Mouse (Mus musculus) heart, embryonic 16.5 days (tissue): ENCODE data around the gene Pla2g2d. TPM values are rescaled to one million over a fixed set of nuclear protein-coding genes. Genes with fewer than 3 reads are reported as not detected.

ENCODE experiments used
- ATAC-seq: fragments of 200-750 bp; cut with Nextera tagmentation; replicated peaks from 2 replicates; pipeline ENCODE4 v1.8.0; 2017; ENCODE audit warnings: moderate number of reproducible peaks; ENCODE audit not compliant: insufficient read depth, low FRiP score; ENCODE audit errors: extremely low read depth
- H3K27ac ChIP-seq: fragments of 300-500 bp; sonication (generic); 2 replicates; pipeline ENCODE4 v1.5.1; 2014; ENCODE audit warnings: mild to moderate bottlenecking, low read length, control low read depth, moderate library complexity
- H3K27me3 ChIP-seq: fragments of 300-500 bp; sonication (generic); 2 replicates; pipeline ENCODE4 v1.6.1; 2014; ENCODE audit warnings: low read length, mixed read lengths; ENCODE audit not compliant: control insufficient read depth, insufficient read depth
- H3K36me3 ChIP-seq: fragments of 300-500 bp; sonication (generic); 2 replicates; pipeline ENCODE4 v1.6.1; 2014; ENCODE audit not compliant: control insufficient read depth, insufficient read depth
- H3K4me1 ChIP-seq: fragments of 300-500 bp; sonication (generic); 2 replicates; pipeline ENCODE4 v1.6.1; 2014; ENCODE audit warnings: low read length, mixed read lengths; ENCODE audit not compliant: control insufficient read depth, insufficient read depth
- H3K4me2 ChIP-seq: fragments of 300-500 bp; sonication (generic); 2 replicates; pipeline ENCODE4 v1.6.1; 2014; ENCODE audit warnings: low read depth, mild to moderate bottlenecking, control low read depth, low read length
- H3K4me3 ChIP-seq: fragments of 300-500 bp; sonication (generic); 2 replicates; pipeline ENCODE4 v1.5.1; 2014; ENCODE audit warnings: mild to moderate bottlenecking, control low read depth, low read length
- H3K9ac ChIP-seq: fragments of 300-500 bp; sonication (generic); 2 replicates; pipeline ENCODE4 v1.6.1; 2014; ENCODE audit warnings: low read length, control low read depth
- H3K9me3 ChIP-seq: fragments of 300-500 bp; sonication (generic); replicated peaks from 2 replicates; pipeline ENCODE4 v1.6.1; 2016; ENCODE audit warnings: low read length; ENCODE audit not compliant: control insufficient read depth
- WGBS: fragments of 180-500 bp; shearing (Covaris S2); extraction: QIAGEN DNeasy Blood & Tissue Kit; methylation state at CpG from one replicate; pipeline ENCODE4 v1.1.7; 2014; 5-methylcytosine and 5-hydroxymethylcytosine counted together
- polyA plus RNA-seq: library from polyadenylated mRNA; unstranded; fragments of >200 nt; fragmentation: Nextera tagmentation; extraction: Ambion mirVana; gene quantifications from 2 replicates; pipeline ENCODE4 v1.2.1, GENCODE M21; 2015

Gene Pla2g2d
- polyA plus RNA-seq = 0.12 TPM in 1 of 2 replicates, not detected in the other

DNA sequence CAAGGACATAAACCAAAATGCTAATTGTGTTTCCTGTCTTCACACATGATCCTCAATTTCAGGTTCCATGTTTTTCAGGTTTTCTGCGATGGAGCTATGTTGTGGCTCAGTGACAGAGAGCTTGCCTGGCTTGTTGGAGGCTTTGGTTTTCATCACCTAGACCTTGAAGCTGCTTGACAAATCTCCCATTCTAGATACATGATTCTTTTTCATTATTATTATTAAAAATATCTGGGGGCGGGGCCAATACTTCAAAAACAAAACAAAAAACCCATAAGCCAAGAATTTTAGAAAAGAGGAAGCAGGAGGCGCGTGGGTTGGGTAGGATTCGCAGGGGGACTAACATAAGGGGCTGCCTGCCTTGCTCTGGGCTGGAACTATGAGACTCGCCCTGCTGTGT lies at the start of gene Pla2g2d:
Gene Pla2g2d, plus strand, starts transcription at position 301 of the 400 bp plus-strand sequence.
- Histone ChIP-seq H3K9ac (no peak within 1 kb of the TSS), H3K4me2 (no peak within 1 kb of the TSS), H3K4me1 (no peaks in the 10 kb centered on the region), H3K4me3 (no peak within 1 kb of the TSS), H3K36me3 (no peaks in the 10 kb centered on the region), H3K9me3 (no peaks in the 10 kb centered on the region), H3K27ac (no peak within 1 kb of the TSS), H3K27me3 (peaks cover 11% of the 10 kb centered on the region)
- ATAC-seq = no peak
- WGBS = 74% methylated on average over 6 of the region's 6 CpGs

DNA sequence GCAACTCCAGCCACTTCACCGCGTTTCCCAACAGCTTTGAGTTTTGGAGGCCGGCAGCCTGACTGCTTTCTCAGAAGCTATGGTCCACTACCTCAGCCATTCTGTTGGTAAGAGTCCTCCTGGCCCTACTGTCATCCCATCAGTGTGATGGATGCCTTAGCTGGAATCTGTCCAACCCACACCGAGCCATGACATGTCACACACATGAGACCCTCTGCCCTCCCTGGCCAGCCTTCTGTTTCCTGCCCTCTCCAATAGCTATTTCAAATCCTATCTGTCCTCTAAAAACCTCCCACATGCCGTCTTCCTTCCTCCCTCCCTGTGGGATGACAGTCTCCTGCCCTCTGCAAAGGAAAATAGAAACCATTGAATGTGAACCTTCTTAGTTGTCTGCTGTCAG lies 49.8 kb upstream of the Pla2g2d start:
- no peak overlapping the region; the same call in 1 of the 2 replicates for H3K9ac ChIP-seq
- H3K27me3 ChIP-seq = 0 out of 2 replicates have a peak, but pooled peaks cover 2% of the 10 kb centered on the region
- WGBS = 59% methylated on average over 5 of the region's 5 CpGs
- H3K36me3 ChIP-seq = no peaks in the 10 kb centered on the region
- H3K27ac ChIP-seq = peak overlapping the region; percentile 52
- H3K4me2 ChIP-seq = no peak overlapping the region
- H3K9me3 ChIP-seq = no peaks in the 10 kb centered on the region
- H3K4me1 ChIP-seq = peaks cover 28% of the 10 kb centered on the region
- no peak for ATAC-seq
- H3K4me3 ChIP-seq = no peak overlapping the region

DNA sequence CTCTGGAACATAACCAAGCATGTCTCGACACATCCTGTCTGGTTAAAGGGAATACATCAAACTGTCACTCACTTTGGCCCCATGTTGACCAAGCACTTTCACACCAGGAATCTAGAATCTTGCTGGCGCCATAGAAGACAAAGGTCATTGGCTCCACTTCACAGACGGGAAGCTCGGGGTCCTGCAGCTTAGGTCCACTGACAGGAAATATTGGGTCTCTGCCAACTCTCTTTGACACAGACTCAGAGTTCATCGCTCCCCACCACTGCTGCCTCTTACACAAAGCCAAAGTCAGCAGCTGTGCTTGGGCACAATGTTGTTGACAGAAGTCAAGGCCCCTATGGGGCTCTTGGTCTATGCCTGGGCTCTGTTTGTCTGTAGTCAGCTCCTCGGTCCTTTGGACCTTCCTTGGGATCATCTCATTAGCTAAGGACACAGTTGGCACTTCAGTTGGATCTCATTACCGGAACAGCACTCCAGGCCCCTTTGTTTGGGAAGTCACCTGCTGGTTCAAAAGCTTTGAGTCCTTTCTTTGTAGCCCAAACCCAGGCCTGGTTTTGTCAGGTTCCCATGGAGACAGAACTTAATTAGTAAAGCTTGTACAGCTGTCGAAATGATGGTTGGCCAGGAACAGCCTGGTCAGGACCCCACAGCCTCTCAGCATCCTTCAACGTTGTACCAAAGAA lies 46.4 kb upstream of the Pla2g2d start:
- 40% methylated on average over 9 of the region's 9 CpGs for WGBS
- peaks cover 2% of the 10 kb centered on the region; the same call in 1 of the 2 replicates for H3K27me3 ChIP-seq
- H3K4me2 ChIP-seq = no peak overlapping the region
- peak; percentile 62 for ATAC-seq
- H3K4me3 ChIP-seq = no peak overlapping the region
- no peaks in the 10 kb centered on the region for H3K36me3 ChIP-seq
- H3K27ac ChIP-seq = peak overlapping the region; percentile 35; the same call in 1 of the 2 replicates
- no peaks in the 10 kb centered on the region for H3K9me3 ChIP-seq
- H3K4me1 ChIP-seq = peaks cover 14% of the 10 kb centered on the region
- H3K9ac ChIP-seq = no peak overlapping the region

DNA sequence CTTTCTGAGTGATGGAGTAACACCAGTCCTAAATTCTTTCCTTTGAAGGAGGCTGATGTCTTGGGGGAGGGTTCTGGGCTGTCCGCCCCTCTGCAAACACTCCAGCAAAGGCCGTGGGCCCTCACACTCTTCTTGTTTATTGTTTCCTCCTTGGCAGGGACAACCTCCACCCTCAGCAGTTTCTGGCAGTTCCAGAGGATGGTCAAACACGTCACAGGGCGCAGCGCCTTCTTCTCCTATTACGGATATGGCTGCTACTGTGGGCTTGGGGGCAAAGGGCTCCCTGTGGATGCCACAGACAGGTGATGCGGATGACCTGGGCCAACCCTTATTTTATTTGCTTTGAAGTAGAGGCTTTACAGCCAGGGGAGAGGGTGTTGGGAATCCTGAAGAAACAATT lies 41.4 kb upstream of the Pla2g2d start:
- ATAC-seq = no peak
- H3K36me3 ChIP-seq = no peaks in the 10 kb centered on the region
- no peak overlapping the region for H3K4me2 ChIP-seq
- no peak overlapping the region for H3K27ac ChIP-seq
- 0 out of 2 replicates have a peak, but pooled peaks cover 3% of the 10 kb centered on the region for H3K4me1 ChIP-seq
- H3K27me3 ChIP-seq = no peaks in the 10 kb centered on the region; the same call in 1 of the 2 replicates
- H3K4me3 ChIP-seq = no peak overlapping the region
- no peaks in the 10 kb centered on the region for H3K9me3 ChIP-seq
- 70% methylated on average over 7 of the region's 7 CpGs for WGBS
- no peak overlapping the region for H3K9ac ChIP-seq

DNA sequence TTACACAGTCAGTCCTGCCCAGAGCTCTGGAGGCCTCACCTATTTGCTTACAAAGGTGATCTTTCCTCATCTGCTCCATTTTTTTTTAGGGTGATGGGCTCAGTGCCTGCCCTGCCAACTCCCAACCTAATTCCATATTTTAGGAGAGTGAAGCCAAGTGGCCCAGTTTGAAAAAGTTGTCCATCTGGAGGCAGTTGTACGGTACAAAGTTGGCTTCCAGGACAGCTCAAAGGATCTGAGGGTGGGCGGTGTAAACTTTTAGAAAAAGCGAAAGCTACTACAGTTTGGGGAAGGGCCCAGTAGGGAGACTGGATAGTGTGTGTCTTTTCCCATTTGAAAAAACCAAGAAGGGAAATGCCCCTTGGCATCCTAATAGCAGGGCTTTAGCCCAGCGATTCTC lies 40.7 kb upstream of the Pla2g2d start:
- no peaks in the 10 kb centered on the region for H3K36me3 ChIP-seq
- H3K4me3 ChIP-seq = no peak overlapping the region
- no peaks in the 10 kb centered on the region for H3K9me3 ChIP-seq
- no peak overlapping the region for H3K9ac ChIP-seq
- no peak overlapping the region for H3K4me2 ChIP-seq
- 91% methylated on average over 4 of the region's 4 CpGs for WGBS
- H3K27me3 ChIP-seq = no peaks in the 10 kb centered on the region; the same call in 1 of the 2 replicates
- H3K27ac ChIP-seq = no peak overlapping the region
- no peaks in the 10 kb centered on the region for H3K4me1 ChIP-seq
- no peak for ATAC-seq

DNA sequence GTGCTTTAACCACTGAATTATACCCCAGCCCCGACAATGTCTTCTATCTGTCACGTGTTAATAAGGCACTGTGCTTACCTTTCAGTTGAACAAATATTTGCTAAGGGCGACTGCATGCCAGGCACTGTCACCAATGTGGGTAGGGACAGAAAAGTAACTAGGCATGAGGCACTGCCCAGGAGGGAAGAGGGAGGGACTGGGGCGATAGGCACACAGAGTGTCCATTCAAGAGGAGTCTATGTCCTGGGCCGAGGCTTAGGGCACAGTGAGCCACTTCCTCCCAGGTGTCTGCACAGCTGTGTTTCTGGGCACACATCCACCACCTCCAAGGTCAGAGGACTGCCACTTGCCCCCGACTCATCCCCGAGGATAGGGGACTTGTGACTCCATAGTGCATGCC lies 38.5 kb upstream of the Pla2g2d start, which contains the start of gene Ubxn10:
Gene Ubxn10, minus strand, starts transcription at position 137 of the 400 bp plus-strand sequence.
- peaks cover 3% of the 10 kb centered on the region for H3K27me3 ChIP-seq
- H3K36me3 ChIP-seq = no peaks in the 10 kb centered on the region
- H3K9ac ChIP-seq = no peak within 1 kb of the TSS
- H3K4me1 ChIP-seq = no peaks in the 10 kb centered on the region
- no peaks in the 10 kb centered on the region for H3K9me3 ChIP-seq
- no peak within 1 kb of the TSS for H3K4me3 ChIP-seq
- no peak within 1 kb of the TSS for H3K4me2 ChIP-seq
- H3K27ac ChIP-seq = no peak within 1 kb of the TSS
- ATAC-seq = no peak
- WGBS = 53% methylated on average over 7 of the region's 7 CpGs

DNA sequence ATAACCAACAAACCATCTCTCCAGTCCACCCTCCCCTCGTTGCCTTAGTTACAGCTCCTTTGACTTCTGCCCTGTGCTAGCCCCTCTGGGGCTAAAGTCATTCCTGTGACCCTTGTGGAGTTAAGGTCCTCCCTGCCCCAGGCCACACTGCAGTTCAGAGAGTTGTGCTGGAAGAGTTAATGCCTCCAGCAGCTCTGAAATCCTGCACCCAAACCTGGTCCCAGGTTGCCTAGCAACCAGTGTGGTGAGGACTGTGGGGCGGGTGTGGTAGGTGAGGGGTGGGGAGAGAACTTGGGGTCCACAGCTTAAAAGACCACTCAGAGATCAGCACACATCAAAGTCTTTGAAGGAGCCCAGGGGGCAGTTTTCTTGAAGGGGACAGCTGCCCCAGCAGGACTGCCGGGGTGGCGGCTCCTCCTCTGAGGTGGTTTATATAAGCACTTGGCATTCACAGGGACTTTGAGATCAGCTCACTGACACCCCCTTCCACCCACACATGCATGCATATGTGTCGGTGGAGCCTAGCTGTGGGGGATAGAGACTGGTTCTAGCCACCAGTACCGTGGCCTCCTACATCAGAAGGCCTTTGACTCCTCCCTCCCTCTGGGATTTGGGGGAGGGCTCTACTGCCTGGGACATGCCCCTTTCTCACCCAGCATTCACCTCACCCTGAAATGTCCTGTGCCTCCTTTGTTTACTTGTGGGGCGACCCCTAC lies 36.2 kb upstream of the Pla2g2d start:
- H3K36me3 ChIP-seq = no peaks in the 10 kb centered on the region
- ATAC-seq = no peak
- no peak overlapping the region for H3K4me3 ChIP-seq
- H3K9ac ChIP-seq = no peak overlapping the region
- no peak overlapping the region for H3K4me2 ChIP-seq
- H3K4me1 ChIP-seq = no peaks in the 10 kb centered on the region
- H3K27ac ChIP-seq = no peak overlapping the region
- peaks cover 3% of the 10 kb centered on the region for H3K27me3 ChIP-seq
- WGBS = 35% methylated on average over 7 of the region's 7 CpGs
- H3K9me3 ChIP-seq = no peaks in the 10 kb centered on the region

DNA sequence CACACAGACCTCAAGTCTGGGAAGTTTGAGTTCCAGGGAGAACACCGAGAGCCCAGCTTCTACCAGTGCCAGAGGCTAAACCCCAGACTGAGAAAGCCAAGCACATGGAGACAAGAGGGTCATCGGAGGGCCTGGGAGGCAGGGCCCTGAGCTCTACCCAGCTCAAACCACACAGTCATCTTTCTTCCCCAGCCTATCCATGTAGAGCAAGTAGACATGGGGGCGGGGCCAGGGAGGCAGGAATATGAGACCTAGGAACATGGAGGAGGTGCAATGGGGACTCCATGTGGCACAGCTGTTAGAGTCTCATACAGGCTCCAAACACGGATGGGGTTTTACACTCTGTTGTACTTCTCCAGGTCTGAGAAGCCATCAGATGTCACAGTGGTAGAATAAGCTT lies 29.7 kb upstream of the Pla2g2d start:
- ATAC-seq = no peak
- peaks cover 14% of the 10 kb centered on the region for H3K27me3 ChIP-seq
- no peak overlapping the region for H3K4me3 ChIP-seq
- H3K4me2 ChIP-seq = no peak overlapping the region
- H3K9me3 ChIP-seq = no peaks in the 10 kb centered on the region
- WGBS = 56% methylated on average over 4 of the region's 4 CpGs
- H3K36me3 ChIP-seq = no peaks in the 10 kb centered on the region
- H3K27ac ChIP-seq = no peak overlapping the region
- H3K4me1 ChIP-seq = no peaks in the 10 kb centered on the region
- no peak overlapping the region for H3K9ac ChIP-seq

DNA sequence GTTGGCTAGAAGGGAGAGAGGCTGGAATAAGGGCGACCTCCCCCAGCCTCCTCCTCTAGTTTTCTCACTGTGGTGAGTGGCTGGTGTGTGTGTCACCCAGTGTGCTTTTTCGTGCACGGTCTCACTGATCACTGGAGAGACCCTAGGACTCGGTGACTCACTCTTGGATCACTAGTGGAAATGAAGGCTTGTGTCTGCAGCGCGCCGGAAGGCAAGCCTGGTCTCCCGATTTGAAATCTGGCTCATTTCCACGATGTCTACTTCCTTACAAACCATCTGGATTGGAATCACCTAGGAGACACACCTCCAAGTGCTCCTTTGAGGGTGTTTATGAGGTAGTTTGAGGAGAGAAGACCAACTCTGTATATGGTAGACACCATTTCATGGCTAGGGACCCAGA lies 28.7 kb upstream of the Pla2g2d start:
- Histone ChIP-seq H3K9me3 (no peaks in the 10 kb centered on the region), H3K27ac (no peak overlapping the region), H3K4me1 (no peaks in the 10 kb centered on the region), H3K4me3 (no peak overlapping the region), H3K27me3 (peaks cover 14% of the 10 kb centered on the region), H3K9ac (no peak overlapping the region), H3K4me2 (no peak overlapping the region), H3K36me3 (no peaks in the 10 kb centered on the region)
- ATAC-seq = no peak
- 85% methylated on average over 9 of the region's 9 CpGs for WGBS
